Mouse (Mus musculus): ENCODE data around the gene Grin3b. TPM values are rescaled to one million over a fixed set of nuclear protein-coding genes. Genes with fewer than 3 reads are reported as not detected.

The Grin3b gene
- total RNA-seq, 2 experiments from 2014 or later, result 0.14 to 0.20 TPM

DNA sequence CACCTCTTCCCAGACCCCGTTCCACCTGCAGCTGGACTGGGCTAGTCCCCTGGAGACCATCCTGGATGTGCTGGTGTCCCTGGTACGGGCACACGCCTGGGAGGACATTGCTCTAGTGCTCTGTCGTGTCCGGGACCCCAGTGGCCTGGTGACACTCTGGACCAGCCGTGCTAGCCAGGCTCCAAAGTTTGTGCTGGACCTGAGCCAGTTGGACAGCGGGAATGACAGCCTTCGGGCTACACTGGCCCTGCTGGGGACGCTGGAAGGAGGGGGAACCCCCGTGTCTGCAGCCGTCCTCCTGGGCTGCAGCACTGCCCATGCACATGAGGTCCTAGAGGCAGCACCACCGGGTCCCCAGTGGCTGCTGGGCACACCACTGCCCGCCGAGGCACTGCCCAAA is 2.3 kb downstream of the Grin3b start:
- H3K27ac ChIP-seq, result no peak overlapping the region
- no peak for TF ChIP-seq CTCF (IDR thresholded peaks at IDR 0.05)
- no peak overlapping the region for H3K4me3 ChIP-seq
- no peak for DNase-seq (ENCODE audit: extremely low spot score in 1 of 2, low spot score in 2 of 2)
- intact Hi-C loops (cut with DNase I), result no loop called here

DNA sequence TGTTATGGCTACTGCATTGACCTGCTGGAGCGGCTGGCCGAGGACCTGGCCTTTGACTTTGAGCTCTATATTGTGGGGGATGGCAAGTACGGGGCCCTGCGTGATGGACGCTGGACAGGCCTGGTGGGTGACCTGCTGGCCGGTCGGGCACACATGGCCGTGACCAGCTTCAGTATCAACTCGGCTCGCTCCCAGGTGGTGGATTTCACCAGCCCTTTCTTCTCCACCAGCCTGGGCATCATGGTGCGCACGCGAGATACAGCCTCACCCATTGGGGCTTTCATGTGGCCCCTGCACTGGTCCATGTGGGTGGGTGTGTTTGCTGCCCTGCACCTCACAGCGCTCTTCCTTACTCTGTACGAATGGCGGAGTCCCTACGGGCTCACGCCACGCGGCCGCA is 3.6 kb downstream of the Grin3b start:
- no peak overlapping the region for H3K27ac ChIP-seq
- intact Hi-C loops (cut with DNase I), result no loop called here

DNA sequence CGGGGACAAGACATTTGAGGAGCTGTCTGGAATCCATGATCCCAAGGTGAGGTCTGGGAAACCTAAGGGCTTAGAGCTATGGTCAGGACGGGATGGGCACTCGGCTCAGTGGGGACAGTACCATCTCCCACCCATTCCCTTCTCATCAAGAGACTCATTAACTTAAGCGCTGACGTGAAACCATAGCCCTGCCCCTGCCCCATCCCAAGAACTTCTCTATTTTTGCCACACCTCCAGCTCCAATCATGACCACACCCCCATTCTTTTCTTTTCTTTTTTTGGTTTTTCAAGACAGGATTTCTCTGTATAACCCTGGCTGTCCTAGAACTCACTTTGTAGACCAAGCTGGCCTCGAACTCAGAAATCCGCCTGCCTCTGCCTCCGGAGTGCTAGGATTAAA is 4.2 kb downstream of the Grin3b start:
- Histone ChIP-seq H3K27ac (no peak overlapping the region), H3K4me3 (no peak overlapping the region)
- no peak for DNase-seq (ENCODE audit: extremely low spot score in 1 of 2, low spot score in 2 of 2)
- intact Hi-C loops (cut with DNase I), result no loop called here
- TF ChIP-seq CTCF (IDR thresholded peaks at IDR 0.05), result no peak

More for the DNA sequence above, 3.6 kb downstream of the Grin3b start:
- no peak overlapping the region for H3K4me3 ChIP-seq
- no peak for TF ChIP-seq CTCF (IDR thresholded peaks at IDR 0.05)
- no peak for DNase-seq (ENCODE audit: extremely low spot score in 1 of 2, low spot score in 2 of 2)

DNA sequence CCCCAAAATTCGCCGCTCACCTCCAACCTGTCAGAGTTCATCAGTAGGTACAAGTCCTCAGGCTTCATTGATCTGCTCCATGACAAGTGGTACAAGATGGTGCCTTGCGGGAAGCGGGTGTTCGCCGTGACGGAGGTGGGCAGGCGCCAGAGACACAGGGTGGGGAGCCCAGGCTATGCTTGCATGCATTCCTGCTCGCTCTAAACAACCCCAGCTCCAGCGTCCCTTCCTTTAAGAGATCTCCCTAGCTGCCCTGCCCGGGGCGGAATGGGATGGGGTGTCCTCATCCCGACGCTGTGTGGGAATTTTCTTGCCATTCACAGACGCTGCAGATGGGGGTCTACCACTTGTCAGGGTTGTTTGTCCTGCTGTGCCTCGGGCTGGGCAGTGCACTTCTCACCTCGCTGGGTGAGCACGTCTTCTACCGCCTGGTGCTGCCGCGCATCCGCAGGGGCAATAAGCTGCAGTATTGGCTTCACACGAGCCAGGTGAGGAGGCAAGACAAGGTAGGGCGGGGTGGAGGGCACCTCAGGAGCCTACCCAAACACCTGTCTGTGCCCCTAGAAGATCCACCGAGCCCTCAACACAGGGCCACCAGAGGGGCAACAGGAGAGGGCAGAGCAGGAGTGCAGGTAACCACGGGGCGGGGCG is 5.7 kb downstream of the Grin3b start:
- no peak overlapping the region for H3K27ac ChIP-seq
- intact Hi-C loops (cut with DNase I), result no loop called here
- no peak overlapping the region for H3K4me3 ChIP-seq
- no peak for TF ChIP-seq CTCF (IDR thresholded peaks at IDR 0.05)
- no peak for DNase-seq (ENCODE audit: extremely low spot score in 1 of 2, low spot score in 2 of 2)

DNA sequence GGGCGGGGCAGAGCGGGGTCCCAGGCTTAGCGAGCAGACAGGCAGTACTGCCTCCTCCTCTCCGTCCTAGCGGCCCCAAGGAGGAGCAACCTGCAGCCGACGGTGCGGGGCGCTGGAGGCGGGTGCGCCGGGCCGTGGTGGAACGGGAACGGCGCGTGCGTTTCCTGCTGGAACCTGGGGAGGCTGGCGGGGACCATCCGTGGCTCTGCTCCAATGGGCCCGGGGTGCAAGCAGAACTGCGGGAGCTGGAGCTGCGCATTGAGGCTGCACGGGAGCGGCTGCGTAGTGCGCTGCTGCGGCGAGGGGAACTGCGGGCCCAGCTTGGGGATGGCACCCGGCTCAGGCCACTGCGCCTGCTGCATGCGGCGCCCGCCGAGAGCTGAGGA is 6.2 kb downstream of the Grin3b start:
- DNase-seq (ENCODE audit: extremely low spot score in 1 of 2, low spot score in 2 of 2), result no peak
- no peak for TF ChIP-seq CTCF (IDR thresholded peaks at IDR 0.05)
- intact Hi-C loops (cut with DNase I), result no loop called here
- Histone ChIP-seq H3K27ac (no peak overlapping the region), H3K4me3 (no peak overlapping the region)

- DNase-seq (ENCODE audit: extremely low spot score in 1 of 2, low spot score in 2 of 2), result no peak
- intact Hi-C loops (cut with DNase I), result no loop called here
- Histone ChIP-seq H3K4me3 (no peak overlapping the region), H3K27ac (no peak overlapping the region)
- TF ChIP-seq CTCF (IDR thresholded peaks at IDR 0.05), result no peak
Measured at GRCm38 (mm10) chr10:79977324-79977723, 6.8 kb downstream of the Grin3b start.

DNA sequence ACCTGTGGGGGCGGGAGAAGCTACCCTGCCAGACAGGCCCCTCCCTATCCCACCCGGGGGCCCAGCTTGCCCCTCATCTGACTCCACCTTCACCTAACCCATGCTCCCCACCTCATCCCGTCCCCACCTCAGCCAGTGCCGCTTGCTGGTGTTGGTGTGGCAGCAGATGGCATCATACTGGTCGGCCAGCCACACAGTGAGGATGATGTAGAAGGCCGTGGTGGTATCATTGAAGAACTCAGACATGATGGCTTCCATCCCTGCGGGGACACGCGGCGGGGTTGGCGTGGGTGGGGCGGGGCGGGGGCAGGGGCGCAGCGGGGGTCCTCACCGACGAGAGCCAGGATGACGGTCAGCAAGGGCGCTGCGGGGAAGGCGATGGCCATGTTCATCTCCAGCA is 7.5 kb downstream of the Grin3b start:
- H3K4me3 ChIP-seq, result no peak overlapping the region
- DNase-seq (ENCODE audit: extremely low spot score in 1 of 2, low spot score in 2 of 2), result no peak
- intact Hi-C loops (cut with DNase I), result no loop called here
- H3K27ac ChIP-seq, result no peak overlapping the region
- TF ChIP-seq CTCF (IDR thresholded peaks at IDR 0.05), result no peak

GRCm38 (mm10) chr10:79979401-79980155 is 9.1 kb downstream of the Grin3b start:
- no peak overlapping the region for H3K27ac ChIP-seq
- intact Hi-C loops (cut with DNase I), result loop anchor here (10.0 kb wide), 1 partner anchor 265 kb away; the partner anchor contains the start of gene Ndufs7
- DNase-seq (ENCODE audit: extremely low spot score in 1 of 2, low spot score in 2 of 2), result no peak
- no peak overlapping the region for H3K4me3 ChIP-seq
- no peak for TF ChIP-seq CTCF (IDR thresholded peaks at IDR 0.05)

DNA sequence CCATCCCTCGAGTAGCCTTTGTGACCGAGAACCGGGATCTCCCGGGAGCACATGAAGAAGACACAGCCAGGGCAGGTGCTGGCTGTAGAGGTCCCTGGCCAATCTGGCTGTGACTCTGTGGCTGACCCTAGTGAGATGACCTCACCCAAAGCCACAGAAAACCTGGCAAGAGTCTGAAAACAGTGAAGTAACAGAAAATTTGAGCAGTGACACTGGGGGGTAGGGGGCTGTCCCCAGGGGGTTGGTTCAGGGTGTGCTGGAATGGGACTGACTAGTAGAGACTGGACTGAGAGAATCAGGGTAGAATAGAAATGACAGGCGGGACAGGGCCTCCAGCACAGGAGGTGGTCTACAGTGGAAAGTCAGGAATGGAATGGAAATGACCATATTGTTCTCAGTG is 12.7 kb downstream of the Grin3b start:
- Histone ChIP-seq H3K4me3 (peak overlapping the region; percentile 77), H3K27ac (peak overlapping the region; percentile 87)
- intact Hi-C loops (cut with DNase I), result loop anchor here (10.0 kb wide), 1 partner anchor 262 kb away; the partner anchor contains the start of gene Ndufs7
- DNase-seq (ENCODE audit: extremely low spot score in 1 of 2, low spot score in 2 of 2), result no peak
- no peak for TF ChIP-seq CTCF (IDR thresholded peaks at IDR 0.05)

DNA sequence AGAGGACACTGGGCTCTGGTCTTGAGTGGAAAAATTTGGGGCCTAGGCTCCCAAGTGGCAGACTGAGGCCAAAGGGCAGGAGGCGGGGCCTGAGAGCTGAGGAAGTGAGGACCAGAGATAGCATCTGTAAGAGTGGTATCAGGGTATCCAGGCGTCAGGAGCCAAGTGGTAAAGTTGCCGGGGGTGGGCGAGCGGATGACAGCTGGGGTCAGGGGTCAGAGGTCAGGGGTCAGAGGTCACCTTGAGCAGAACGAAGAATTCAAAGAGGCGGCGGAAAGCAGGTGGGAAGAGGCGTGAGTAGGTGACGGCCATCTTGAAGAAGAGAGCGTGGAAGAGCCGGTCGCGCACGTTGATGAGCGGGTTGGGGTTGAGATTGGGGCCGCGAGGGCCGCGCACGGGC is 13.2 kb downstream of the Grin3b start:
- peak; percentile 58 to 68 for DNase-seq (ENCODE audit: extremely low spot score in 1 of 2, low spot score in 2 of 2)
- Histone ChIP-seq H3K27ac (peak overlapping the region; percentile 87), H3K4me3 (peak overlapping the region; percentile 77)
- intact Hi-C loops (cut with DNase I), result loop anchor here (1.0 to 10.0 kb wide), 4 partner anchors 23 to 261 kb away; partner anchors contain the start of genes Ndufs7, Polr2e, Stk11 and Wdr18
- no peak for TF ChIP-seq CTCF (IDR thresholded peaks at IDR 0.05)

- peak; percentile 63 for TF ChIP-seq CTCF (IDR thresholded peaks at IDR 0.05)
- Histone ChIP-seq H3K27ac (peak within 1 kb of the TSS; percentile 98), H3K4me3 (peak within 1 kb of the TSS; percentile 77)
- peak; percentile 84 to 85 for DNase-seq (ENCODE audit: extremely low spot score in 1 of 2, low spot score in 2 of 2)
- intact Hi-C loops (cut with DNase I), result loop anchor here (1.0 to 10.0 kb wide), 4 partner anchors 24 to 260 kb away; partner anchors contain the start of genes Ndufs7, Polr2e, Stk11 and Wdr18
Measured at GRCm38 (mm10) chr10:79984195-79984816, 13.8 kb downstream of the Grin3b start, which contains the start of gene Tmem259. Gene Tmem259, minus strand, starts transcription at chr10:79984330.

DNA sequence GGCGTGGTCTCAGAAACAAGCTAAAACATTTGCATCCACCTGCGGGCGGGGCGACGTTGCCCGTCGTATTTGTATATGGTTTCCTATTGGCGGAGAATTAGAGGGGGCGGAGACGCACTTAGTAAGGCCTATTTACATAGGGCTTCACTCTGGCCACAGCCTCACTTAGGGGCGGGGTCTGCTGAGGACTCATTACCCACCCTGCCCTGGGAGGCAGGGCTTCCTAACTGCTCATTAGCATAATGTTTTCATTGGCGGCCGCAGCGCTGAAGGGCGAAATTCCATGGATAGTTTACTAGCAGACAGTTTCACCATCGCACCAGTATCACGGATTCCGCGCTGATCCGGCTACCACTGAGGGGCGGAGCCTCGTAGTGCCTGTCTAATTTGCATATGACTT is 14.4 kb downstream of the Grin3b start:
- H3K4me3 ChIP-seq, result peak overlapping the region; percentile 64
- TF ChIP-seq CTCF (IDR thresholded peaks at IDR 0.05), result no peak
- intact Hi-C loops (cut with DNase I), result loop anchor here (1.0 to 10.0 kb wide), 4 partner anchors 25 to 260 kb away; partner anchors contain the start of genes Ndufs7, Polr2e, Stk11 and Wdr18
- H3K27ac ChIP-seq, result peak overlapping the region; percentile 98
- DNase-seq (ENCODE audit: extremely low spot score in 1 of 2, low spot score in 2 of 2), result peak; percentile 89 to 91
